14 mouse cellular contexts compared by ENCODE assay signal in the genomic region with DNA sequence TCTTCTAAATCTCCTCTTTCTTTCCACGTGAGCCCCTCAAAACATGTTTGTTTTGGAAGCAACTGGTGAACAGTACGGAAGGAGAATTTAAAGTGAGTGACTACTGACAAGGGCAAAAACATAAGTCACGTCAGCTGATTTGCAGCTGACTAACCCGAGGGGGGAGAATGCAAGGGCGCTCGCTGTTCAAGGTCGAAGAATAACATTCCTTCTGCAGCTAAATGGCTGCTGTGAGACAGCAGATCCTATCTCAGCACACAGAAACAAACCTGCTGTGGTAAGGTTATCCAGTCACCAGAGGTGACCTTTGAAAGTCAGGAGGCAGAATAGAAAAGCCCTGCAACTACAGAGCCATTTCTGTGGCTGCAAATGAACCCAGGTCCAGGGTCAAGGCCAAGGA. TPM values are rescaled to one million over a fixed set of nuclear protein-coding genes. Genes with fewer than 3 reads are reported as not detected.
DNase-seq lines count a peak whose midpoint lies in the region; ATAC-seq and TF ChIP-seq lines count a peak whose summit lies in the region.
"Had no signal": no experiment of that assay in that cellular context is flagged by ENCODE, and none has a peak within 500 bp of the region (broad histone marks: within the 10 kb centered on the region; RNA-seq: fewer than 3 reads in every experiment).

No protein-coding gene starts in this region.

- no peak overlapping the region for H3K9ac ChIP-seq in kidney, embryonic 15.5 days
- H3K9ac ChIP-seq in neural tube, embryonic 15.5 days (replicated peaks): no peak overlapping the region
- H3K9ac ChIP-seq: forebrain, embryonic 15.5 days; hindbrain, embryonic 15.5 days had no signal

- no peak for TF ChIP-seq POLR2A in cerebellum, adult 2 months (IDR thresholded peaks at IDR 0.05; ENCODE audit: borderline replicate concordance, insufficient read depth, low read length)

- H3K4me1 ChIP-seq in kidney, embryonic 15.5 days: no peaks in the 10 kb centered on the region
- no peaks in the 10 kb centered on the region for H3K4me1 ChIP-seq in cerebellum, adult 2 months (ENCODE audit: control insufficient read depth, insufficient read depth, low read length)
- no peaks in the 10 kb centered on the region for H3K4me1 ChIP-seq in neural tube, embryonic 15.5 days
- H3K4me1 ChIP-seq: forebrain, embryonic 15.5 days; hindbrain, embryonic 15.5 days had no signal

- no peak overlapping the region for H3K27ac ChIP-seq in kidney, embryonic 15.5 days
- no peak overlapping the region for H3K27ac ChIP-seq in cerebellum, adult 2 months (ENCODE audit: insufficient read depth, low read length)
- H3K27ac ChIP-seq in neural tube, embryonic 15.5 days (replicated peaks): no peak overlapping the region
- H3K27ac ChIP-seq: forebrain, embryonic 15.5 days; hindbrain, embryonic 15.5 days had no signal

- H3K4me3 ChIP-seq in kidney, embryonic 15.5 days (replicated peaks): no peak overlapping the region
- H3K4me3 ChIP-seq in cerebellum, adult 2 months (replicated peaks; ENCODE audit: insufficient read depth, low read depth, low read length): no peak overlapping the region
- H3K4me3 ChIP-seq in neural tube, embryonic 15.5 days (replicated peaks): no peak overlapping the region
- H3K4me3 ChIP-seq: forebrain, embryonic 15.5 days; hindbrain, embryonic 15.5 days had no signal

- H3K27me3 ChIP-seq in kidney, embryonic 15.5 days: no peaks in the 10 kb centered on the region
- H3K27me3 ChIP-seq in cerebellum, adult 2 months (ENCODE audit: control insufficient read depth, insufficient read depth, low read length): no peaks in the 10 kb centered on the region
- no peaks in the 10 kb centered on the region for H3K27me3 ChIP-seq in neural tube, embryonic 15.5 days (replicated peaks)
- H3K27me3 ChIP-seq: forebrain, embryonic 15.5 days; hindbrain, embryonic 15.5 days had no signal

- no peak for ATAC-seq in kidney, embryonic 15.5 days (replicated peaks; ENCODE audit: low FRiP score)
- ATAC-seq in neural tube, embryonic 15.5 days (ENCODE audit: low FRiP score): no peak
- ATAC-seq: forebrain, embryonic 15.5 days had no signal

- peak; percentile 75 for DNase-seq in kidney, adult 18-20 months
- DNase-seq in heart, adult 8-10 months (ENCODE audit: low spot score): peak; percentile 23
- DNase-seq in heart, postnatal 36 days: peak; percentile 12 to 23
- peak; percentile 30 to 43 for DNase-seq in kidney, postnatal 4 days
- no peak for DNase-seq in cerebellum, adult 2 months
- DNase-seq in urinary bladder, adult 18-20 months (ENCODE audit: low spot score in 2 of 2): no peak
- DNase-seq: thymus, adult 18-20 months had no signal

- H3K4me2 ChIP-seq in kidney, embryonic 15.5 days: no peak overlapping the region
- H3K4me2 ChIP-seq in neural tube, embryonic 15.5 days: no peak overlapping the region
- H3K4me2 ChIP-seq: forebrain, embryonic 15.5 days; hindbrain, embryonic 15.5 days; liver, embryonic 11.5 days; midbrain, embryonic 11.5 days had no signal

- no peaks in the 10 kb centered on the region for H3K36me3 ChIP-seq in kidney, embryonic 15.5 days
- H3K36me3 ChIP-seq in neural tube, embryonic 15.5 days: no peaks in the 10 kb centered on the region
- H3K36me3 ChIP-seq: forebrain, embryonic 15.5 days; G1E; hindbrain, embryonic 15.5 days had no signal

- WGBS in kidney, embryonic 15.5 days: 34% methylated on average over 7 of the region's 7 CpGs
- WGBS in cerebellum, adult 2 months: 75% methylated on average over 7 of the region's 7 CpGs
- 71% methylated on average over 7 of the region's 7 CpGs for WGBS in neural tube, embryonic 15.5 days

- intact Hi-C loops in heart, postnatal 36 days (cut with DNase I): no loop called here

- no peak for TF ChIP-seq CTCF in cerebellum, adult 2 months (IDR thresholded peaks at IDR 0.05; ENCODE audit: borderline replicate concordance, insufficient read depth, low read depth, low read length)

- no peaks in the 10 kb centered on the region for H3K9me3 ChIP-seq in kidney, embryonic 15.5 days (replicated peaks)
- H3K9me3 ChIP-seq in neural tube, embryonic 15.5 days (replicated peaks): no peaks in the 10 kb centered on the region
- H3K9me3 ChIP-seq: forebrain, embryonic 15.5 days; hindbrain, embryonic 15.5 days had no signal

RNA-seq across cellular contexts. Expression of gene Slc16a7, which starts 47.1 kb away (rescaled TPM):
- 7.3 and 9.0 TPM in 2 replicates for polyA plus RNA-seq in kidney, embryonic 15.5 days (2015; fragmentation: Nextera tagmentation; extraction: Ambion mirVana)
- total RNA-seq in heart, adult 8-10 months (2022): 10 to 100 TPM in 2 of 4 experiments, 1 to 10 TPM in 2; 6.7 to 20.2 (median 13.1) TPM
- total RNA-seq in heart, postnatal 36 days (2021): 10 to 100 TPM; 14.6 to 15.0 TPM
- polyA plus RNA-seq in cerebellum, adult 2 months (2012; rRNA removed): 8.9 and 14.1 TPM in 2 replicates
- polyA plus RNA-seq in neural tube, embryonic 15.5 days (2015; fragmentation: Nextera tagmentation; extraction: Ambion mirVana): 10.0 and 10.5 TPM in 2 replicates
- polyA plus RNA-seq: G1E had no signal

Comparison
In these comparisons a context has a peak if more than half of its experiments do, and no peak if none do; other contexts are left out.
1. DNase-seq: peak in kidney, adult 18-20 months (single experiment), heart, adult 8-10 months (single experiment), heart, postnatal 36 days (2 of 2) and kidney, postnatal 4 days (2 of 2); none in cerebellum, adult 2 months (0 of 2) and urinary bladder, adult 18-20 months (0 of 2).